Mouse (Mus musculus) ES-E14 (cell line): ENCODE measurements around the gene Il11ra1.
"Not testable (repeated sequence)": the region's sequence is repeated elsewhere in the genome, so short reads cannot be mapped to it uniquely, and the experiment has no call there.

Source experiments
- CHD2 ChIP-seq: IDR thresholded peaks from 2 replicates; pipeline ENCODE4 v1.6.1; 2014; ENCODE audit warnings: mild to moderate bottlenecking, low read depth, low read length, inconsistent platforms
- HCFC1 ChIP-seq: IDR thresholded peaks from 2 replicates; pipeline ENCODE4 v1.6.1; 2012; ENCODE audit warnings: low read length, inconsistent platforms, borderline replicate concordance; ENCODE audit not compliant: insufficient read depth
- MAFK ChIP-seq: IDR thresholded peaks from 2 replicates; pipeline ENCODE4 v1.6.1; 2014; ENCODE audit warnings: mild to moderate bottlenecking, low read depth, low read length, inconsistent platforms; ENCODE audit not compliant: insufficient read depth
- ZC3H11A ChIP-seq: IDR thresholded peaks from 2 replicates; pipeline ENCODE4 v1.6.1; 2012; ENCODE audit warnings: low read depth, mild to moderate bottlenecking, inconsistent platforms, low read length, borderline replicate concordance
- ZNF384 ChIP-seq: IDR thresholded peaks from 2 replicates; pipeline ENCODE4 v1.6.1; 2012; ENCODE audit warnings: low read depth, low read length, inconsistent platforms

DNA sequence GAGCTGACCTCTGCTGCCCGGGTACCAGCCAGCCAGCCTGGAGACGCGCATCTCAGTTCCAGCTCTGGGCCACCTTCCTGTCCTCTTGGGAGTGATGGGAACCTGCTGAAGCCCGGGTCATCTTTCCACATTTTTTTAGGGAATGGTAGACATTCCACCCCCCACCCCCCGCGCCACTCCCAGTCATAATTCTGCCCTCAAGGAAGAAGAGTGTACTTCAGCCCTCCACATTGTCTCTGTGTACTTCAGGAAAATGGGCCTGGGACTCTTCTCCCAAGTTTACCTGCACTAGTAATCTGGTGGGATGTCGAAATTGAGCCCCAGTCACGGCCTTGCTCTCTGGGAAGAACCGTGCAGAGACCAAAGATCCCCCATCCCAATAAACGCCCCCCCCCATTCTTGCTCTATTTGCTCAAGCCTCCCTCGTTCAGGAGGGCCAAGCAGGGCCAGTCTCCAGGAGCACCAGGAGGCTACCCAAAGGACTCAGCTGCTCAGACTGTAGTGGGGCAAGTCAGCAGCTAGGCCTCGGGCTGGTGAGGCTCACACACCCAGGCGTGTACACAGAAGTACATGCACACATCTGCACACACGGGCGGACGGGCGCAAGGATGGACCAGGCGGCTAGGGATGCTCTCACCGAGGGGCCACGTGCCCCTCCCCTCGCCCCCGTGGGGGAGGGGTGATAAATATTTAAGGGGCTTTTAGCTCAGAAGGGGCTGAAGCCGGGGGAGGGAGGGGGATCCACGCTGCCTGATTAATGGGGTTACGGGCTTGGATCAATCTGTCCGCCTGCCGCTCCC, 15.5 kb upstream of the Il11ra1 start:
- TF ChIP-seq MAFK, ZC3H11A, CHD2, ZNF384, HCFC1: not testable (repeated sequence)
